Mouse (Mus musculus): ENCODE results near the gene Rftn1.

DNA sequence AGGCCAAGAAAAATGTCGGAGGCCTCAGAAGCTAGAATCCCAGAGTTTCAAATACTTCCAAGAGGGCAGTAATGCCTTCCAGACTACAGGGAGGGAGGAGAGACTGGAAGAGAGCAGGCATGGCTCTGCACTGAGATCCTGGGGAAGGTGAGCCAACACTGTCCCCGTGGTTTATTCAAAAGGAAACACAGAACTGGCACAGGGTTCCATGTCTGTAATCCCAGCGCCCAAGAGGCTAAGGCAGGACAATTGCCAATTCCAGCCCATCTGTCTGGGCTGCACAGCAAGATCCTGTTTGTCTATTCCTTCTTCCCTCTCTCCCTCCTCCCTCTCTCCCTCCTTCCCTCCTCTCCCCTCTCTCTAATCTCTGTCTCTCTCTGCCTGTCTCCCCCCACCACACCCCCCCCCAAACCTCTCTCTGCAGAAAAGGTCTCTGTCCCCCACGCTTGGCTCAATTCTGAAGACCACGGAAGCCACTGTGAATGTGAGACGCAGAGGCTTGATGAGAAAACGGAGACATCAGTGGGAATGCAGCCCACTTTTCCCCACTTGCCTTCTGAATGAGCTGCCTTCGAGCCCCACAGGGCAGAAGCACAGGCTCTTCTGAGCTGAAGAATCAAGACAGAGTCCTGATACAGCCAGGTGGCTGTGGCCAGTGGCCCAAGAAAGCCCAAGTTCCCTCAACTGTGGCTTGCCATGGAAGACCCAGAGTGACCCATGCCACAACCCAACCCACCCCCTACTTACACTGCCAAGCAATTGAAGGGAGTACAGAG lies 8.8 kb upstream of the Rftn1 start:
- no peak for TF ChIP-seq POLR2A (IDR thresholded peaks at IDR 0.05; ENCODE audit: insufficient read depth, low read depth, low read length)
- no peak for TF ChIP-seq CTCF (IDR thresholded peaks at IDR 0.05)
- TF ChIP-seq EP300 (IDR thresholded peaks at IDR 0.05; ENCODE audit: insufficient read depth, low read depth, low read length): no peak
